In the genomic region with DNA sequence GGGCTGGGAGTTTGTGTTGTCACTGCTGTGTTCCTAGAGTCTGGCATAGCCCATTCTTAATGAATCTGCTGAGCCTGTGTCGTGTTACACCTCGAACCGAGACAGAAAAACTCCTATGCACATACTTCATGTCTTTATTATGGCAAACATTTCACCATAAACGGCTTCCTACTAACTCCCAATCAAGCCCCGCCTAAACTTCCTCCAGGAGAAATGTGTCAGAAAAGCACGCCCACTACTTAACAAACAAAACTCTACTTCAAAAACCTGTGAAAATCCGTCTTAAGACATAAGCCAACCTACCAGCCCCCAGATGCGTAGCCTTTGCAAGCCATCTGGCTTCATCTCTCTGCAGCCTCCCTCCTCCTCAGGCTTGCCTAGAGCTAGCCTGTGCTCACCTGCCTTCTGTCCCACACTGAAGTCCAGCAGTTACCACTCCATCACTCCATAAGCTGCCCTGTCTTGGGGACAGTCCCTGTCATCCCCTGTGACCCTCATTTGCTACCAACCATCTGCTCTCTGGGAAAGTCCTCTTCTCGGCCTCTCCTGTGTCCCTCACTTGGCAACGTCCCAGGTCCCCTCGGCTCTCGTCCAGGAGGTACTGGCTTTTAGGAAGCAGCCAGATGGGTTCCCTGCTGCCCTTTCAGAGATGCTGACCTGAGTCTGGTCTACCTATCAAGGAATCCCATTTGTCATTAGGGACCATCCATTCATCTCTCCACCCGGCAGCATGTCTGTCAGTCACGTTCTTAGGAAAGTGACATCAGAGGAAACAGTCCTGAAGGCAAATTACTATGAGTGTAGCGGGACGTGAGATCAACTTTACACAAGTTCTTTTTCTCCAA, we compare ENCODE assay signal across 8 mouse cellular contexts. TPM values are rescaled to one million over a fixed set of nuclear protein-coding genes. Genes with fewer than 3 reads are reported as not detected.
DNase-seq lines count a peak whose midpoint lies in the region; ATAC-seq lines count a peak whose summit lies in the region.
"Had no signal": no experiment of that assay in that cellular context is flagged by ENCODE, and none has a peak within 500 bp of the region (broad histone marks: within the 10 kb centered on the region; RNA-seq: fewer than 3 reads in every experiment).

No protein-coding gene starts in this region.

- peak; percentile 58 for DNase-seq in kidney, adult 18-20 months
- DNase-seq in adrenal gland, postnatal 10 days, result peak; percentile 79
- DNase-seq in brain, adult 2 months (ENCODE audit: low read depth, low spot score), result peak; percentile 91
- peak; percentile 57 to 70 for DNase-seq in heart, postnatal 36 days
- DNase-seq in B cell, adult 2 months, result no peak
- DNase-seq in thymus, postnatal 36 days, result no peak

- no peaks in the 10 kb centered on the region for H3K27me3 ChIP-seq in kidney, embryonic 16.5 days (ENCODE audit: insufficient read depth, low read length)

- H3K9me3 ChIP-seq in kidney, embryonic 16.5 days (ENCODE audit: low read length), result no peaks in the 10 kb centered on the region

- intact Hi-C loops in heart, postnatal 36 days (cut with DNase I), result loop anchor here (1.0 to 5.0 kb wide), 2 partner anchors 16 to 160 kb away; a partner anchor contains a TSS

- H3K4me1 ChIP-seq in kidney, embryonic 16.5 days (ENCODE audit: insufficient read depth, low read length), result peaks cover 85% of the 10 kb centered on the region

- no peak for ATAC-seq in kidney, embryonic 16.5 days (ENCODE audit: low FRiP score, low TSS enrichment)

- H3K36me3 ChIP-seq in kidney, embryonic 16.5 days (ENCODE audit: insufficient read depth, low read length), result no peaks in the 10 kb centered on the region

- no peak overlapping the region for H3K9ac ChIP-seq in kidney, embryonic 16.5 days (replicated peaks; ENCODE audit: low read length)
- H3K9ac ChIP-seq: hindbrain, embryonic 14.5 days had no signal

- no peak overlapping the region for H3K27ac ChIP-seq in kidney, embryonic 16.5 days (ENCODE audit: low read length)
- H3K27ac ChIP-seq: hindbrain, embryonic 14.5 days had no signal

- no peak overlapping the region for H3K4me2 ChIP-seq in kidney, embryonic 16.5 days (replicated peaks; ENCODE audit: low read depth, low read length)
- H3K4me2 ChIP-seq: hindbrain, embryonic 14.5 days had no signal

- no peak overlapping the region for H3K4me3 ChIP-seq in kidney, embryonic 16.5 days (ENCODE audit: low read length)

- WGBS in kidney, embryonic 16.5 days, result 45% methylated on average over 16 of the region's 16 CpGs

RNA-seq across cellular contexts. Expression of a gene that starts 16.4 kb away (rescaled TPM):
- polyA plus RNA-seq in kidney, embryonic 16.5 days (2015; fragmentation: Nextera tagmentation; extraction: Ambion mirVana), result 26.6 and 31.1 TPM in 2 replicates
- 10 to 100 TPM; 51.1 to 81.1 TPM for total RNA-seq in adrenal gland, postnatal 10 days (2021)
- total RNA-seq in heart, postnatal 36 days (2021), result 10 to 100 TPM; 25.9 to 27.9 TPM

Comparison
In these comparisons a context has a peak if more than half of its experiments do, and no peak if none do; other contexts are left out.
1. DNase-seq: peak in kidney, adult 18-20 months (single experiment), adrenal gland, postnatal 10 days (single experiment), brain, adult 2 months (single experiment) and heart, postnatal 36 days (2 of 2); none in B cell, adult 2 months (0 of 2) and thymus, postnatal 36 days (0 of 2).